Mouse (Mus musculus) ES-Bruce4 (cell line): ENCODE measurements around the gene Tamm41.

Source experiments
- EP300 ChIP-seq: IDR thresholded peaks from 2 replicates; pipeline ENCODE4 v1.6.1; 2011; ENCODE audit warnings: low read depth, low read length; ENCODE audit not compliant: insufficient read depth
- POLR2A ChIP-seq: IDR thresholded peaks from one replicate; pipeline ENCODE4 v1.8.1; 2011; ENCODE audit warnings: low read length; ENCODE audit not compliant: insufficient read depth

DNA sequence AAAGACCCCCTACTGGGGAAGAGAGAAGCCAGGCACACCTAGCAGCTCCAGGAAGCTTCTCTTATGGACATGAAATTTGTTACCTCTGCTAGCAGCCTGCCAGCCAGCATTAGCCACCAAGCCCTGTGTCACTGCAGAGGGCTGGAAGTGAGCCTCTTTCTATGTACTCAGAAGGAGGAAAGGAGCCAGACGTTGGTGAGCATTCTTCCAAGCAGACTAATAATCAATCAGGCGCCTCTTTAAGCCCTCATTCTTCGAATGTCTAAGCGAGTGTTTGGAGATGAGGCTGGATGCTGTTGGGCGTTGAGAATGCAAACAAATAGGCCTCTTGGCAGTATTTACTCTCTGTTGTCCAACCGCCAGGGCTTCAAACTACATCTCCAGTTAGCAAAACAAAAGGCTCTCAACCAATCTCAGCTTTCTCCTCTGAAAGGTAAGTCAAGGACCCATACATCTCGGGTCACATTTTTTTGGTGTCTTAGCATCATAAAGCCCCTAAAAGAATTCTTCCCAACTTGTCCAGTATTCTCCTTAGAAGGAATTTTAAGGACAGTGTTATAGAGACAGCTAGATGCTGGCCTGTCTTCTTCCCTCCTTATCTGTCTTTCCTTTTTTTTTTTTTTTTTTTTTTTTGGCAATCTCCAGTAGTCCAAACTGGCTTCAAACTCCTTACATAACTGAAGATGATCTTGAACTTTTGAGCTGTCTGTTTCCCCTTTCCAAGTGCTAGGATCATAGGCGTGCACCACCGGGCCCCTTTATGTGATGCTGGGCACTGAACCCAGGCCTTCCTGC is 39.3 kb upstream of the Tamm41 start:
- TF ChIP-seq EP300 (no peak; the same call in 1 of the 2 replicates), POLR2A (no peak)
